Mouse (Mus musculus) erythroblast, embryonic 14.5 days (primary cell): ENCODE results near the gene Paqr9.

Source experiments
- GATA1 ChIP-seq: IDR thresholded peaks from 2 replicates; pipeline ENCODE4 v1.6.1; 2012; ENCODE audit warnings: low read length, inconsistent platforms, mixed read lengths
- TAL1 ChIP-seq: IDR thresholded peaks from 3 replicates; pipeline ENCODE4 v1.6.1; 2012; ENCODE audit warnings: low read length, inconsistent platforms, mixed read lengths

DNA sequence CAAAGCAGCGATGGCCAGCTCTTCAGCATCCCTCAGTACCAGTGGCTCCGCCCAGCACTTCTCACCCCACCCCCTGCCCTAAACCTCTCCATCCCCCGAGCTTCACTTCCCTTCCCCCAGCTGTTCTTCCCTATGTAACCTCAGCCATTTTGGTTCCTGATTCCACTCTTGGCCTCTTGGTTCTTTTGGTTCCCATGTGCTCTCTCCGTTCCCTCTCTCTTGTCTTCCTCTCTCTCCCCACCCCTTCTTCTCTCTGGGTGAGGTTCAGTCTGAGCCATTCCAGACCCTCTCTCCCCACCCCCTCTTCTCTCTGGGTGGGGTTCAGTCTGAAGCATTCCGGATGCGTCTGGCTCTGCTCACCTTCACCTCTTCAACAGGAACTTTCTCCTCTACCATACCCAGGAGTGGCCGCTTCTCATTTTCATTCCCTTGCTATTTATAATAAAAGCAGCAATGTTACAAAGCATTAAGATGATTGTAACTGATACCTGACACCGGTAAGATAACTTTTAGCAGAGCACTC is 52.9 kb downstream of the Paqr9 start:
- TF ChIP-seq GATA1 (no peak), TAL1 (no peak)
